Mouse (Mus musculus) mesoderm, embryonic 11.5 days (tissue): ENCODE measurements around the gene Supt5.
A peak's percentile ranks its signal among the peaks of the same experiment; 100 is the strongest.

Experiments used
- DNase-seq: peaks from one replicate; pipeline ENCODE4 v3.0.0-alpha.2; 2012; ENCODE audit warnings: low read depth, low spot score

The Supt5 gene

GRCm38 (mm10) chr7:28301616-28302433 lies 36.7 kb downstream of the Supt5 start, which contains the start of gene Dll3:
Gene Dll3, minus strand, starts transcription at chr7:28302238.
- DNase-seq = peak; percentile 81

- DNase-seq = peak; percentile 82
These were observed 39.5 kb downstream of the Supt5 start for GRCm38 (mm10) chr7:28298837-28299625.

DNA sequence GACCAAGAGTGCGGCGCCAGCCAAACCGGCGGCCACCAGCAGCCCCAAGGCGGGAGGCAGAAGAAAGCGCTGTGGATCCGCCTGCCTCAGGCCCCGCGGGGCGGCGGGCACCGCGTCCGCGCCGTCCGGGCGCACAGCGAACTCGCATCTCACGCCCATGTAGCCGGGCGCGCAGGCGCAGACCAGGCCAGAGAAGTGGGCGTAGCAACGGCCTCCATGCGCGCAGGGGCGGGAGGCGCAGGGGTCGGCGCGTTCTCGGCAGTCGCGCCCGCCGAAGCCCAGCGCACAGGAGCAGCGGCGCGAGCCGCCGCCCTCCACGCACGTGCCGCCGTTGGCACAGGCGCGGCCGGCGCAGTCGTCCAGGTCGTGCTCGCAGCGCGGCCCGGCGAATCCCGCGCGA lies 44.1 kb downstream of the Supt5 start:
- peak; percentile 89 for DNase-seq

DNA sequence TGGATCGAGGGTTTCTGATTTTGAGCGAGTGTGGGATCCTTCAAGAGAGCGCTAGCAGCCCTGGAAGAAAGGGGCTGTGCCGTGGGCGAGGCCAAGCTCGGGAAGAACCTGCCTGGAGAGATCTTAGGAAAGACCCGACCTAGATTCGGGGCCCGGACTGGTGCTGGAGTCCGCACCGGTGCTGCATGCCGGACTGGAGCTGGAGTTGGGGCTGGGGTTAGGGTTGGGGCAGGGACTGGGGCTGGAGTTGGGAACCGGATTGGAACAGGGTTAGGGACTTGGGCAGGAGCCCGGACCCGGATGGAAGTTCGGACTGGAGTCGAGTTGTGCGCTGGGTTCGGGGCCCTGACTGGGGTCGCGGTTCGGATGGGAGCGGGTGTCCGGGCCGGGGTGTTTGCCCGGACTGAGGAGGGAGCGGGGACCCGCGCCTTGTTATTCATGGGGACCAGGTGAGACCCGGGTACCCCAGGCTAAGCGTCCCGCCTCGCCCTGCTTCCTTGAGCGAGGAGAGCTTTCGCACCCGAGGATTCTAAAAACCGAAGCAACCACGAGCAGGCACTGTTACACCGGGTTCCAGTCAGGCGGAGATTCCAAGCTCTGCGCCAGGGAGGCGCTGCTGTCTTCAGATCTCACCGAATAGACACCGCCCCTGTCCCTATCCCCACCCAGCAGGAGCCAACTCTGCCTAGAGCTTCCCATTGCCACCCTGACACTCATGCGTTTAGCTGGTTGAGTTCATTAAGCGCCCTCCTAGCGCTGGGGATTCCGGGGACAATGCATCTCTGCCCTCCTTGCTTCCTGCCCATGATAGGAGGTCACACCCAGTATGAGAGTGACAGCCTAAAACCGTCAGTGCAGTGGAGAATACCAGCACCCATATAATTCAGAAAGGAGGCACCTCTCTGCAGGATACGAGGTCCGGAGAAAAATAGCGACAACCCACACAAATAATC lies 47.6 kb downstream of the Supt5 start, which contains the start of gene Selenov:
Gene Selenov, minus strand, starts transcription at position 549 of the 953 bp plus-strand sequence.
- DNase-seq = no peak

DNA sequence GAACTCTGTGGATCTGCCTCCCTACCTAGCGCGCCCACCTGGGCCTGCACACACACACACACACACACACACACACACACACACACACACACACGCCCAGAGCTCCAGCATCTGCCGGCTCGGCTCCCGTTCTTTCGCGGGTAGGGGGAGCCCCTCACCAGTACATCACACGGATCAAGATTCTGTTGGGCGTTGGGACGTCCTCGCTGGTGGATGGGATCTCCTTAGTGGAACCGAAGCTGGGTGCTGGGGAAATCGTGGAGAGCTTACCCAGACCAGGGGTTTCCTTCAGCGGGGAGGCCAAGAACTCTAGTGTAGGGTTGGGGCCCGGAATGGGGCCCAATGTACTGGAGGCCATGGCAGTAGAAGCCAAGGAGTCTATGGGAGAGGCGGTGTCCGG lies 48.4 kb downstream of the Supt5 start:
- DNase-seq = no peak

DNA sequence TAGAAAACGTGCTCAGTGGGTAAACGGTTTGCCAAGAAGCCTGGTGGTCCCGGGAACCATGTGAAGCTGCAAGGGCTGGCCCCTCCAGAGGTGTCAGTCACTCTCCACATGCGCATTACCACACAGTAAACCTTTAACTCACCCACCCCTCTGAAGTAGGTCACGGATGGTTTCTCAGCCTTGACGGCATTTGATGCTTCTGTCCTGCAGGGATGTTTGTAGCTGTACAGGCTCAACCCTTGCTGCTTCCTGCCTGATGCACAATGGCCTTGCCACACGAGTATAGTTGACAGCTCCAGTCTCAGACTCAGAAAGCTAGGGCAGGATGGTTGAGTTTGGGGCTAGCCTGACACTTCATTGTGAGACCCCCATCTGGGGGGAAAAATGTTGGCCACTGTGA lies 57.9 kb downstream of the Supt5 start:
- DNase-seq = no peak

DNA sequence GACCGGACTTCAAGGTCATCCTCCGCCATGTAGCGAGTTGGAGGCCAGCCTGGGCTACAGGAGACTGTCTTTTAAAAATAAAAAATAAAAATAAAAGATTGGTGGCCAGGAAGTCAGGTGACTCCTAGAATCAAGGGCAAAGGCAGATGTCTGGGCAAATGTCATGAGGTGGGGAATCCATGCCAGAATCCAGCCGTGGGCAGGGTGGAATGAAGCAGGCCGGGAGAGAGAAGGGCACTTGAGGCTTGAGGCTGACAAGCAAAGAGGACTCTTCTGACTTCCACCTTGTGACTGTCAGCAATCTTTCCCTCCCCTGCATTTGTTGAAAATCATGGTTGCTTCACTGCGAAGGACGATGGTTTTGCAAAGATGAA lies 60.3 kb downstream of the Supt5 start:
- no peak for DNase-seq

DNA sequence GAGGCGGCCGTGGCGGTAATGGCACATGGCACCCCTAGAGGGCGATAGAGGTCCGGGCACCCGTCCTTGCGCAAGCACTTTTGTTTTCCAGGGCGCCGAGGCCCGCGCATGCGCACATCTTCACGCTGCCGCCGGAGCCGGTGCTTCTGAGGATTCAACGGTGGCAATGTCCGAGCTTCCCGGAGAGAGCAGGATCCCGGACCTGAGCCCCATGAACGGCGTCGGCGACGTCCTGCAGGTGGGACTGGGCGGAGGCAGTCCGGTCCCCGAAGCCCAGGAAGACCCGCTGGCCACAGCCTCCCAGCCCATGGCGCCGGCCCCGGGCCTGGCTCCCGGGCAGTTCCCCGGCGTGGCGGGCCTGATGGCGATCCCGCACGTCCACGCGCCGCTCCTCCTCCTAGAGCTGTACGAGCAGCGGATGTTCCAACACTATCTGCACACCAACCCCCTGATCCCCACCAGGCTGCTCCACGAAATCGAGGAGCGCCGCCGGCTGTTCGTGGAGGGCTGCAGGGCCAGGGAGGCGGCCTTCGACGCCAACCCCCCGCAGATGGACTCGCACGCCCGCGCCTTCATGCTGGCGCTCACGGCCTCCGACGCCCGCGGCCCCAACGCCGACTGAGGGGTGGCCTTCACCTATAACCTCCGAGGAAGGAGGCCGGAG lies 60.8 kb downstream of the Supt5 start, which contains the start of gene Eid2b:
Gene Eid2b, plus strand, starts transcription at position 125 of the 664 bp plus-strand sequence.
- peak; percentile 96 for DNase-seq

DNA sequence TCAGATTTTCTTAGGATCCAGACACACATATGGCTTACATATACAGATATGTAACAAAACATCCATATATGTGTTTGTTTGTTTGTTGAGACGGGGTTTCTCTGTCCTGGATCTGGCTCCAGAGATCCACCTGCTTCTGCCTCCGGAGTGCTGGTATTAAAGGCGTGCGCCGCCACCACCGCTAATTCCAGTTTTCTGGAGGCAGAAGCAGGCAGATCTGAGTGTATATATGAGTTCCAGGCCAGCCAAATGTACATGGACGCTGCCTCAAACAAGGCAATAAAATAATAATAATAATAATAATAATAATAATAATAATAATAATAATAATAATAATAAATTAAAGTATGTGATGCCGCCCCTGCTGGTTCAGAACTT lies 61.3 kb downstream of the Supt5 start:
- DNase-seq = no peak

DNA sequence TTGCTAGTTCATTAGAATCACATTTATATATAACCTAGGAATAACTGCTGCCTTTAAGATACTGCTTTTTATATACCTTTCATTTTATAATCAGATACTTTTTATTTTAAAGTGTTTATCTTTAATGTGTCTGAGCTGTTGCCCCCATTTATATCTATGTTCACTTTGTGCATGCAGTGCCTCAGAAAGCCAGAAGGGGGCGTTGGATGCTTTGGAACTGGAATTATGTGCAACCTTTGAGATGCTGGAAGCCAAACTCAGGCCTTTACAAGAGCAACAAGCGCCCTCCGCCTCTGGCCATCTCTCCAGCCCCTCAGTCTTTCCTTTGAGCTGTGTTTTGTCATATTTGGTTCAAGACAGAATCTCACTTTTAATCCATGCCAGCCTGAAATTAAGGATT lies 66.8 kb downstream of the Supt5 start:
- no peak for DNase-seq

DNA sequence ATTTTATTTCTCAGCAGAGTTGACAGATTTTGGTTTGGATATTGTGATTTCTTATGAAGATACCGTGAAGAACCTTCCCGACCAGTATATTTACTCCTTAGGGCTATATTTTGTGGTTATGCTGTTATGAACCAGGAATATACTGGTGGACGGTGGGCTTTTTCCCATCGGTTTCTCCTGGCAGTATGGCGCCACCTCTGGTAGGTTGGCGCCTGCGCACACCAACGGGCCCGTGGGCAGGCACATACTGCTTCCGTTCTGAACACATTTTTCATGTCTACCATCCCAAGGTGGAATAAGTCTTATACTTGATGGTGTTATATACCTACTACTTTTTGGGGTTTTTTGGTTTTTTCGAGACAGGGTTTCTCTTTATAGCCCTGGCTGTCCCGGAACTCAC lies 69.2 kb downstream of the Supt5 start:
- DNase-seq = no peak

DNA sequence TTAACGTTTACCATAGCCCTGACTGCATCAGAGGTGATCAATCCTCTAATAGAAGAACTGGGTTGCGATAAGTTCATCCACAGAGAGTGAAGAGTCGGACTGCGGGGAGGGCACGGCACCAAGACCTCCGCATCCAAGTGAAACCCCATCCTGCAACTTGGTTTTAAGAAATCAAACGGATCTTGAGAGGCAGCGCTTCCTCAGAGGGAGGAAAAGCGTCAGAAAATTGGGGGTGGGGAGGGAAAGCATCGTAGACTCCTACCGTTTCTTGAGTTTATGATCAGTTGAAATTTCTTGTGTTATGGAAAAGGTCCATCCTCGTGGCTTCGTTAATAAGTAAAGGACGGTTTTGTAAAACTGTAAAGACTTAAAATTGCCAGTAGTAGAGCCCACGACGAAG lies 70.0 kb downstream of the Supt5 start:
- DNase-seq = no peak

DNA sequence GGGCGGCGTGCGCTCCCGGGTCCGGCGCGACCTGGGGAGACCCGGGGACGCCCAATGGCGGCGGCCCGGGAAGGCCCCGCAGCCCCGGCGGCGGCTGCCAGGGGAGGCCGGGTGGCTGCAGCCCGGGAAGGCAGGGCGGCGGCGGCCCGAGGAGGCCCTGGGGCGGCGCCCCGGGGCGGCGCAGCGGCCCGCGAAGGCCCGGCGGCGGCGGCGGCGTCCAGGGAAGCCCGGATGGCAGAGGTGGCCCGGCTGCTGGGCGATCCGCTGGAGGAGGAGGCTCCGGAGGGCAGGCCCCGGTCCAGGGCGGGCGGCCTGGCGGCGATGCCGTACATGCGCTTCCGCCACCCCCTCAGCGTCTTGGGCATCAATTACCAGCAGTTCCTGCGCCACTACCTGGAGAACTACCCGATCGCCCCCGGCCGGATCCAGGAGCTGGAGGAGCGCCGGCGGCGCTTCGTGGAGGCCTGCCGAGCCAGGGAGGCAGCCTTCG lies 70.5 kb downstream of the Supt5 start:
- no peak for DNase-seq

- peak; percentile 94 for DNase-seq
These were observed 71.2 kb downstream of the Supt5 start, which contains the start of gene Eid2 for GRCm38 (mm10) chr7:28267129-28268041. Gene Eid2, plus strand, starts transcription at chr7:28267881.

- no peak for DNase-seq
These were observed 73.2 kb downstream of the Supt5 start for GRCm38 (mm10) chr7:28265391-28265790.
